Mouse (Mus musculus) R1 (cell line): ENCODE results near the gene Clca4a.

Experiments
- DNase-seq: peaks from one replicate; pipeline ENCODE4 v3.0.0-alpha.2; 2018; ENCODE audit warnings: low read depth, low spot score

Gene Clca4a

DNA sequence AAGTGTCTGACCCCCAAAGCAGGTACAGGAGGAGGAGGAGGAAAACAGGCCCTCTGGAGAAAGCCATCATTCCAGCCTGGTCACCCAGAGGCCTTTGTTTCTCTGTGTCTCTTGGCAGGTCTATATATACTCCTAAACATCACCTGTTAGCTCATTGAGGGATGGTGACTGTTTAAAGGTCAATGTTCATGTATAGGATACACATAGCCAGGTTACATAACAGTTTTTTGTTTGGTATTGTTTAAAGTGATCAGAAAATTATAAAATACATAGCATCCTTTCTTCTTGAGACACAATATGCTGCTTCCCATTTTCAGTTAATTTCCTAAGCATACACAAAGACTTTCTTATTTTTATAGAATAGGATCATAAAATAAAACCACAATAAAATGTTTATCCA, at the start of gene Clca4a:
Clca4a (minus strand) TSS at position 101 of the 400 bp plus-strand sequence.
- DNase-seq: no peak

DNA sequence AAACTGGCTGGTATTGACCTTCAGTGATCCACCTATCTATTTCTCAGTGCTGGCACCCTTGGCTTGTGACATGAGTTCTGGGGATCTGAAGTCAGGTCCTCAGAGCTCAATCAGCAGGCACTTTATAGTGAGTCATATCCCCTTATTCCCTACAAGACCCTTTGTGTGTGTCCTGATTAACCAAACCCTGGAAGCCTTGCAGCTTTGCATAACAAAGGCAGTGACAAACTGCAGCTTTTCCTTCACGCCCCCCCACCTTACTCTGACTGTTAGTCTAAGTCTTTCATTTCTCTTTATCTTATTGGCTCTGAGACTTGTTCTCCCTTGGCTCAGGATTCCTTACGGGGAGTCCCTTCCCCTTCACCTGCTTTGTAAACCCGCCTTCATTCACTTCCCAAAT, 43.0 kb upstream of the Clca4a start:
- DNase-seq: peak; percentile 65

DNA sequence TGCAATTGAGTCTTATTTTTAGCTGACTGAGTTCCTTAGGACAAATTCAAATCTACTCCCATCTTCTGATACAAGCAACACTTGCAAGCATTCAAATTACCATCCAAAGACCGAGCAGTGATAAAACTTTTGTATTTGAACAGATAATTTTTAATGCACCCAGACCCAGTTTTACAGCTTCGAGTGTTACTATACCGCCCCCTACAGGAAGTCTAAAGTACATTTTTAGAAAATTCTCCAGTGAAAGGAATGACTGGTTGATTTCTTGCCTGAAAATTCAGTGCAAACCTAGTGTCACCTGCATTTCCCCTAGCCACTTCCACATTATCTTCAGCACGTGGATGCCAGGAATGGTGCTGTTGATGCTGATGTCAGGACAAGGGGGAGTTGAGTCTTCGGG, 29.6 kb upstream of the Clca4a start:
- peak; percentile 16 for DNase-seq

DNA sequence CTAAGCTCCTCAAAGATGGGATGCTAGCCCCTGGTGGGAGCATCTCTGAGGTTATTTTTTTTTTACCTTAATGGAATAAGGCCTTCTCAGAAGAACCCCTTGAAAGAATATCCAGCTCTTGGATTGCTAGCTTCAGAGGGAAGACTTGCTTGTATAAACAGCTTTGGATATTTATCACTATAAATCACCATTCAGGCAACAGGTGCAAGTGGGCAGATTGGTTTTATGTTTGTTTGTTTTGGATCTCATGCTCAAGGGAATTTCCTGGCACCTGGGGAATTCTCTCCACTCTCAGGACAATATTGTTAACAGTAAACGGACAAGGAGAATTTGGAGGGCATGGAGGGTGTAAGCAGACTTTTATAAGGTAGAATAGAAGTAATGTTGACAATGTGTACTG, 26.1 kb upstream of the Clca4a start:
- DNase-seq: no peak

DNA sequence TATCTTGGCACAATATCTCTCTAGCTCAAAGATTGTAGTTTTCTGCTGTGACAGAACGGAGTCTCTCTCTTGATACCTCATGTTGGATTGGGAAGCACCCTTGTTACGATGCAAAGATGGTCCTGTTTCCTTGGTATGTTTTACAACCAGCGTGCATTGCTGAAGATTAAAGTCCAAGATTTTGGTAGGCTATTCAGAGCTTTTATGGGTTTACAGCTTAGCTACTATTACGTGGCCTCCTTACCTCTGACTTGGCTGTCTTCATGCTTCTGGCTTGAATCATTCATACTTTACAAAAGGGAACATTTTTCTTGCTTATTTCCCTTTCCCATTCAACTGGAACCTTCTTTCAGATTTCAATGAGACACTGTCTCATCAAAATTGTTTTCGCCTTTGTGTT, 18.2 kb upstream of the Clca4a start:
- no peak for DNase-seq

DNA sequence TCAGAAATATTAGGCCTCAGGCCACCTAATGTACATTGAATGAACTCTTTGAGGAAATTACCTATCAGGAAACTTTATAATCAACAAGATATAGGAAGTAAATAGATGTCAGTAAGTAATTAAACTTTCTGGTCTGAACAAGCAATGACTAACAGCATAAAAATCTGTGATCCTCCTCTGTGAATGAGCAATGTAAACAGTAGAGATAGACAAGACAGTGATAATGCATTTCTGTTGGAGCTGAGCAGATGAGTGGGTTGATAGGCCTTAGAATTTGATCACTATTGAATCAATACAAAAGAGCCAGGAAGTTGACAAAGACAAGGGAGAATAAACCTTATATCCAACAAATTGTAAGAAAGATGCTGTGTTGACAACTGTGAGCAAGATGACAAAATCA, 17.8 kb upstream of the Clca4a start:
- no peak for DNase-seq

DNA sequence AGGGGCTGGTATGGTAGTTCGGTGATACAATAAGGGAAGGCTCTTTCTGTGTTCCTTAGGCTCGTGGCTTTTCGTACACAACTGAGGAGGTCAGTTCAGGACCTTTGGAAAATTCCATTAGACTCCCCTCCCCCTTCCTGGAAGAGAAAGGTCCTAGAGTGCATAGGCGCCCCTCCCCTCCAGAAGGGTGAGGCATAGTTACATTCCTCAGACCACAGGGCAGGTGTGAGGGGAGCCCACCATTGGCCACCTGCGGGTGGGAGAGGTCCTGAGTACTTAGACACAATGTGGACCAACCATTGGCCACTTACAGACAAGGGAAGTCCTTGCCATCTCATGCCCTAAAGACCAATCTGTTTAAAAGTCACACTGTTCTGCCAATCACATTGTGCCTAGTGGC, 11.0 kb upstream of the Clca4a start:
- peak; percentile 87 for DNase-seq

DNA sequence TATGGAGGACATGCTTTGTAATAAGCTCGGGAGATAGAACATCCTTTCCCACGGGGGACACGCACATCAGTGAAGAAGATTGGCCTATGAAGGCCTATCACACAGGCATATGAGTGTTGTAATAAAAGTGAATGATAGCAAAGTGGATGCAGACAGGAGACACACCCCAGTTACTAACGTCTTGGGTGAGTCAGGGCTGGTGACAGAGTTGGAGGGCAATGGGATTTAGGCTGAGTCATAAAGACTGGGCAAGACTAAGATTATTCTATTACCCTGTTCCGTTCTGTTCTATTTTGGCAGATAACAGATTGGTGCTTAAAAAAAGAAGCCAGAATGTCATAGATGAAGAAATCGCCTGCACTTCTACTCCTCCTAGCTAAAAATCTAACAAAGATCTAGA, 5.7 kb upstream of the Clca4a start:
- DNase-seq: no peak

DNA sequence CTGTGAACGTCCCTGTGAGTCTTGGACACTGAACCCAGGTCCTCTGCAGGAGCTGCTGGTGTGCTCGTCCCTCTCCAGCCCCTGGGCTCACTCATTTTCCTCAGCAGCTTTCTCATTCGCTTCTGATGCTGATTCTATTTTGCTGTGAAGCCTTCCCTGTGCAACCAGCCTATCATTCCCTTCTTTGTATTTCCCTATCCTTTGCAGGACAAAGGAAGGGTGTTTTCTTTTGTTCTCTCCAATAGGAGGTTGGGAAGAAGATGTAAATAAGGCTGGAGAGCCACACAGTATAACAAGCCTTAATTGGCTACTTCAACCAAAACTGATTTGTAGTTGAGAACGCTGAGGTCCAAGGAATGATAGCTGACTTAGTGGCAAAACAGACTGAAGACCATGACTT, 2.8 kb upstream of the Clca4a start:
- peak; percentile 77 for DNase-seq

DNA sequence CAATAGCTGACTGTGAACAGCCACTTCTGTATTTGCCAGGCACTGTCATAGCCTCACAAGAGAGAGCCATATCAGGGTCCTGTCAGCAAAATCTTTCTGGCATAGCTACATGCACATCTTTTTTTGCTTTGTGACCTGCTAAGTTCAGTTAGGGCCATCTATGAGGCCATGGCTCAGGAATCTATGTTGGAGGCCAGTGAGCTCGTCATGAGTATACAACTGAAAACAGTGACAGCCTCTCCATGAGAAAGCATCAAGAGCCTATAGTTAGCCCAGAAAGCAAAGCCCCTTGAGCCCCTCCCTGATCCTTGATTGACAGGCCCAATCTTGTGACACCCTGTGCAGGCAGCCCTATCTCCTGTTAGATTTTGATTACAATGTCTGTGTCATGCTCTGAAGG, 1.2 kb upstream of the Clca4a start:
- no peak for DNase-seq

DNA sequence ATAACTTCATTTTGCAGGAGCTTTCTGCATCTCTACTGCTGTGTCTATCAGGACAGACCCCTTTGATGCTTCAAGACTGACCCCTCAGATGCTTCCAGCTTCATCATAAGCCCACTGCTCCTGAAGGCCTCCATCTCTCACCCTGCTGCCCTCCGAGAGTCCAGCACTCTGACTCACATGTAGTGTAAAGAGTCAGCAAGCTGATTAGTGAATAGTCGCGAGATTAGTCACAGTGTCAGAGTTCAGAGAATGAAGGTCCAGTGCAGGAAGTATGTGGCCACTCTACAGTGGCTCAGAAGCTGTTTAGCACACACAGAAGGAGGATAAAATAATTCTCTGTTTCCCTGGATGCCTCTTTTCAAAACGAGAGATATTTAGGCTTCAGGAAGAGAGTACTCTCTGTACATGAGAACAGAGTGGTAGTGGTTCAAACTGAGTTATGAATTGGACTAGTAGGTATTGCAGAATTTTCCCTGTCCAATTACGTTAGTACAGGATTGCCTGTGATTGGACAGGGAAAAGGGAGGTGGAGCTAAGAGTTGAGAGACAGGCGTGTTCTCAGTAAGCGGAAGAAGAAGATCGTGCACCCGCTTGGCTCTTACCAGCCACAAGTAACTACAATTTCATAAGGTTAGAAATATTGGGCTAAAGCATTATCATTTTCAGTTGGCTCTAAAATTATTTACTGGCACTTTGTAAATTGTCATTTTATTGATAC, 3.1 kb downstream of the Clca4a start:
- no peak for DNase-seq

DNA sequence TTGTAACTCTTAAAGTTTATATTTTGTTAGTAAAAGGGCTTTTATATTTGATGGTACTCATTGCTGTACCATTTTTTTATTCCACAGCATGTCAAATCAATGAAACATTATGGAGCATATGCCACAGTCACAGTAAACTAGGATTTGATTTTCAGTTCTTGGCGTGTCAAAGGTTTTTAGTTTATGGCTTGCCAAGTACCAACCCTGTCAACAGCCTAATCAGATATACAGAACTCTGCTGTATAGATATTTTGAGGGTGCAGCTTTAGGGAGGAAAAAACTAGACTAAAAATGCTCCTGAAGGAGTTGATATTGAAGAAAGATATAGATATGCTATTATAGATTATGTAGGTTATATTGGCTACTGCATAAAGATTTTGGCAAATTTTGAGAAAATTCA, 5.1 kb downstream of the Clca4a start:
- DNase-seq: no peak

DNA sequence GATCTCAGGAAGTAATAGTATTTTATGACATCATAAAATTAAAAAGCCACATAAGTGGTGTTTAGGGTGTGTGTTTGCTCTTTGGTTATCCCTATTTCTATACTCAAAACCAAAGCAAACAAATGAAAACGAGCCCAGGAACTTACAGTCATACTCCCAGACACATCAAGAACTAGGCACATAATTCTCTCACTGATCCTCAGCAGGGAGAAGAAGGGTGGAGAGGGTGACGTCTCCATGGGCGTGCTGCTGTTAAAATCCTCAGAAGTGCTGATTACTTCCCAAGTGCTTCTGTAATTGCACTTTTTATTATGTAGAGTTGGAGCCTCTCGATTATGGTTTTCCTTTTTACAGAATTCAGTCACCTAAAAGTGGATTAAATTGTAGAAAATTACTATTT, 8.8 kb downstream of the Clca4a start:
- DNase-seq: no peak

DNA sequence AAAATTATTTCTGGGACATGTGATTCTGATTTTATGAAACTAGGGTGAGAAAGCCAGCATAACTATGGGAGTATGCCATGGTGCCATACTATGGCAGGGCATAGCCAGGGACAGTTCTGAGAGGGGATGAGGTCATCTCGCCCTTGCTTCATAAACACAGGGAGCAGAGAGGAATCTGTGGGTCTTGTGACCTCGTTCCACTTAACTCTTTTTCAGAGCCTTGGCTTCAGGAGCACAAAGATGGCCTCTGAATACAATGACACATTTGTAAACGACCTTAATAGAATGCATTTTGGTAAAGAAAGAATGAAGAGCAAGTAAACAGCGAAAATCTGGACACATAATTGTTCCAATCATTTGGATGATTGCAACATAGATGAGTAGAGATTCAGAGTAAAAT, 24.0 kb downstream of the Clca4a start:
- no peak for DNase-seq

DNA sequence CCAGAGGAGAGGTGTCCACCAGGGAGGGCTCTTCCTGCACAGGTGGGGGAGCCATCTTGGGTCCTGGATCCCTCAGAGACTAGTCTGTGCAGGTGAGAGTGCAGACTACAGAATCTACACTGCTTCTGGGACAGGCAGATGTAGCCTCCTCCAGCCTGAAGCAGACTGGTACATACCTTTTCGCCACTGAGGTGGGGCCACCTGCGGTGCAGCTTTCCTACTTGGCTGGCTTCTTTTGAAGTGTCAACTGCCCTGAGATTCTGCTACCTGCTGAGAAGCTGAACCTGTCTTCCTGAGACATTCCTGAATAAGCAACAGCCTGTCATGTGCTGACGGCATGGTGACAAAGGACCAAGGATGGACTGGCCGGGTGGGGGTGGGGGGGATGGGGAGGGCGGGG, 27.5 kb downstream of the Clca4a start:
- peak; percentile 80 for DNase-seq

DNA sequence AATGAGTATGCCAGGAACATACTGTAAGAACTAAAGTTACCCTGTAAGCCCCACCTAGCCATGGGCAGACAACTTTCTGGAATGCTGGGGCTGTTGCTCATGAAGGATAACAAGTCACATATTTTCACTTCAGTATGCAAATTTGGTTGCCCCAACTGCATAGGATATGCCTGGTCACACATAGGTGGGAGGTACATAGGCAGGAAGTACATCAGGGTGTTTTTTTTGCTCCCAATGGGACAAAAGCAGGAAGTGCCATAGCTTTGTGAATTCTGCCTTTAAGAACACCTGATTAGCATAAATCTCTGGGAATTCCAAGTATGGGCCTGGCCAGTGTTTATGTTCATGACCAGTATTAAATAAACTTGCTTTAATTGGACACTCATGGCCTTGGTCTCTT, 41.2 kb downstream of the Clca4a start:
- DNase-seq: peak; percentile 38

DNA sequence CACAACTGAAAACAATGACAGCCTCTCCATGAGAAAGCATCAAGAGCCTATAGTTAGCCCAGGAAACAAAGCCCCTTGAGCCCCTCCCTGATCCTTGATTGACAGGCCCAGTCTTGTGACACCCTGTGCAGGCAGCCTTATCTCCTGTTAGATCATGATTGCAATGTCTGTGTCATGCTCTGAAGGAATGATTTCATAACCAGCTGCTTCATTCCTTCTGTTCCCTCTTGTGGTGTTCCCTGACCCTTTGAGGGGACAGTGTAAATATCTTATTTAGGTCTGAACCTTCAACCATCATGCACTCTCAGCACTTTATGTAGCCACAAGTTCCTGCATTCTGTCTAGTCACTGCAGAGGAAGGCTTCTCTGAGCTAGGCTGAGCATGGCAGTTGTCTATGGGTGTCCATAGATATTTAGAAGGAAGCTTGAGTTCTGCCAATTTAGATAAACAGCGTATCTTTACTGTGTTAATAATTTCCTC, 41.8 kb downstream of the Clca4a start:
- DNase-seq: peak; percentile 64

DNA sequence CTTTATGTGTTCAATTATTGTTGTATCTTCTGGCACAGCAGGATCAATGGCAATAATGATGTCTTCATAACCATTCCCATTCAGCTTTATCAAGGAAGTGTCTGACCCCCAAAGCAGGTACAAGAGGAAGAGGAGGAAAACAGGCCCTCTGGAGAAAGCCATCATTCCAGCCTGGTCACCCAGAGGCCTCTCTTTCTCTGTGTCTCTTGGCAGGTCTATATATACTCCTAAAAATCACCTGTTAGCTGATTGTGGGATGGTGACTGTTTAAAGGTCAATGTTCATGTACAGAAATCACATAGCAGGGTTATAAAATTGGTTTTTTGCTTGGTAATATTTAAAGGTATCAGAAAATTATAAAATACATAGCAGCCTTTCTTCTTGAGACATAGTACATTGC, 42.5 kb downstream of the Clca4a start, which contains the start of gene Clca4b:
Clca4b (minus strand) TSS at position 195 of the 400 bp plus-strand sequence.
- no peak for DNase-seq

DNA sequence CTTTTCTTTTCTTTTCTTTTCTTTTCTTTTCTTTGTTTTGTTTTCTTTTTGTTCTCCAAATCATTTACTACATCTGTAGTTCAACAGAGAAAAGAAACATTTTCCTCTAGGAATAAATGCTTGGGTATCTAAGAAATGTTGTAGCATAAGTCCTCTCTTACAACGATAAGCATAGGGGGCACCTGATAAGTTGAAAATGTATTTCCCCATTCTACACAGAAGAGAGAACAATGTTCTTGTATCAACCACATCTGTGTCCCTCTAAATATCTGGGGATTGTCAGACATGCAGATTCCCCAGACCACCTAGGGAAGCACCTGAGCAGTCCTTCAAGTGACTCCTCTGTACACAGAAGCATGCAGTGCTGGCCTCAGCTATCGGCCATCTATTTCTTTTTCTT, 60.8 kb downstream of the Clca4a start:
- no peak for DNase-seq
